Mouse (Mus musculus): ENCODE measurements at regions not wholly inside any gene's neighbourhood (a gene's known extent, or its start where the extent isn't known, plus 50 kb on each side); places are given as distances from the start of the nearest gene placed in this dataset.

DNA sequence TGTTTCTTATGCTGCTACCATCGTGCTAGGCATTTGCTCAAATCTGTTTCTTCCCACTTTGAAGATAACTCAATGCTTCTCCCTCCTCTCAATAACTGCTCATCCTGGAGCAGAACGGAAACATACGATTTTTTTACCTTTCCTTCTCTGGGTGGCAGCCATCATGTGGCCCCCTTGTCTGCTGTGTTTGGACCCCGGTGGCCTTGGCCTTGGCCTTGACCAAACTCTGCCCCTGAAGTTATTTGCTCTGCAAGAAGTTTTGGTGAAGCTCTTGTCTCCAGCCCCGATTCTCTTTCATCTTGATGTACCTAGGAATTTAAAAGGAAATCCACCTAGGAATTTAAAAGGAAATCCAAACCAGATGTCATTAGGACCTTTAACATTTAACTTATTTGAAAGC, 261.2 kb upstream of the Castor2 start:
- no peak for DNase-seq
- 82% methylated on average over 5 of the region's 5 CpGs for WGBS

DNA sequence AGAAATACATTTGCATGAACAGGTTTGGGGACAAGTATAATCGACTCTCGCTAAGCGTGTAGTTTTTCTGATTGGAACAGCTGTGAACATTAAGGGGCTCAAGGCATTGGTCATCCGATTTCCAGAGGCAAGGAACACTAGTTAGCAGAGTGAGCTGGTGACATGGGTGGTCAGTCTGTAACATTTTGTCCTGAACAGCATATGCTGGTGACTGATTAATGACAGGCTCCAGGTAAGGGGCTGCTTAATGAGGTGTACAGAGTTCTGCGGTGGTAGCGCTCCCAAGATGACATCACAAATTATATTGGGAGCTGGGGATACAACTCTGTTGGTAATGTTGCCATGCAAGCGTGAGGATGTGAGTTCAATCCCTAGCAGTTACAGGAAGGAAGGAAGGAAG, 266.3 kb upstream of the Castor2 start:
- Histone ChIP-seq H3K36me3 (ENCODE audit: control insufficient read depth, insufficient read depth, low read length) (no peaks in the 10 kb centered on the region), H3K4me3 (ENCODE audit: insufficient read depth, low read depth, low read length) (no peak overlapping the region), H3K4me1 (ENCODE audit: control insufficient read depth, insufficient read depth, low read length) (no peaks in the 10 kb centered on the region; the same call in 1 of the 2 replicates), H3K27me3 (replicated peaks; ENCODE audit: control insufficient read depth, insufficient read depth, low read length) (no peaks in the 10 kb centered on the region), H3K27ac (ENCODE audit: insufficient read depth, low read depth, low read length) (no peak overlapping the region)
- no peak for DNase-seq
- WGBS: 54% methylated on average over 7 of the region's 7 CpGs
- no peak for TF ChIP-seq POLR2A (IDR thresholded peaks at IDR 0.05; ENCODE audit: low read depth, low read length)
- TF ChIP-seq CTCF (conservative IDR thresholded peaks at IDR 0.05; ENCODE audit: insufficient read depth, insufficient read length, low read depth, low read length): no peak

More for the DNA sequence above, 261.2 kb upstream of the Castor2 start:
- TF ChIP-seq CTCF (conservative IDR thresholded peaks at IDR 0.05; ENCODE audit: insufficient read depth, insufficient read length, low read depth, low read length) (no peak), POLR2A (IDR thresholded peaks at IDR 0.05; ENCODE audit: low read depth, low read length) (no peak)
- Histone ChIP-seq H3K27me3 (replicated peaks; ENCODE audit: control insufficient read depth, insufficient read depth, low read length) (no peaks in the 10 kb centered on the region), H3K27ac (ENCODE audit: insufficient read depth, low read depth, low read length) (no peak overlapping the region), H3K4me1 (ENCODE audit: control insufficient read depth, insufficient read depth, low read length) (peaks cover 3% of the 10 kb centered on the region; the same call in 1 of the 2 replicates), H3K4me3 (ENCODE audit: insufficient read depth, low read depth, low read length) (no peak overlapping the region), H3K36me3 (ENCODE audit: control insufficient read depth, insufficient read depth, low read length) (no peaks in the 10 kb centered on the region)

DNA sequence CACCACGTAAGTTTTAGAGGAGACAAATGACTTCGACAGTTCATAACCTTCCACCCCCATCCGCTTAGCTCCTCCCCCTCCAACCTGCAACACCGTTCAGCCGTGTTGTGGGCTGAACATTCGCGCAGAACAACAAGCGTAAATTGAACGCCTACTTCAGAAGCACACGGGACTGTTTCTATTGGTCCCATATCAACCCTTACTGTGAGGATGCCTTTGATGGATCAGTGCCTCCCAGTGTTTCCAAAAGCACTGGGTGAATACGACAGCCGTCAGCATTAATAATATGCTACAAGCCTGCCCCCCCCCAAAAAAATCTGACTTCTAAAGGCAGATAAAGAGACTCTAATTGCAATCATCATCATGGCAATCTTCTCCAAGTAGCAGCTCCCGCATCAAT, 271.3 kb upstream of the Castor2 start:
- TF ChIP-seq POLR2A (IDR thresholded peaks at IDR 0.05; ENCODE audit: low read depth, low read length) (no peak), CTCF (conservative IDR thresholded peaks at IDR 0.05; ENCODE audit: insufficient read depth, insufficient read length, low read depth, low read length) (no peak)
- WGBS: 89% methylated on average over 13 of the region's 13 CpGs
- Histone ChIP-seq H3K27ac (ENCODE audit: insufficient read depth, low read depth, low read length) (no peak overlapping the region), H3K27me3 (replicated peaks; ENCODE audit: control insufficient read depth, insufficient read depth, low read length) (no peaks in the 10 kb centered on the region; the same call in 1 of the 2 replicates), H3K4me3 (ENCODE audit: insufficient read depth, low read depth, low read length) (no peak overlapping the region), H3K36me3 (ENCODE audit: control insufficient read depth, insufficient read depth, low read length) (no peaks in the 10 kb centered on the region), H3K4me1 (ENCODE audit: control insufficient read depth, insufficient read depth, low read length) (no peaks in the 10 kb centered on the region; the same call in 1 of the 2 replicates)
- DNase-seq: no peak

DNA sequence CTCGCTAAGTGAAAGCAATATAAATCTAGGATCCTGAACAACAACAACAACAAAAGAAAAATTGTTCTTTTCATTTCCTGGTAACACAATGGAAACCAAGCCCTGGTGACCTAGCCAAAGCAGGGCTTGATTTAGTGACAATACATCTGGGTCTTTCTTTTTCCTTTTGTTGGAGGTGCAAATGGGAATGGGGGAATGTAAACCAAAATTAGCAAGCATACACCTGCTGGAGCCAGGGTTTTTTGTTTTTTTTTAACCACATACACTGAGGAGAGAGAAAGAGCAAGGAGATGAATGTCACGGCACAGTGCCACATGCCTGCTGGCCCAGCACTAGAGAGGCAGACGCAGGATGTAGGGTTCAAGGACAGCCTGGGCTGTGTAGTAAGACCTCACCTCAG, 275.6 kb upstream of the Castor2 start:
- no peak for DNase-seq
- Histone ChIP-seq H3K4me3 (ENCODE audit: insufficient read depth, low read depth, low read length) (no peak overlapping the region), H3K36me3 (ENCODE audit: control insufficient read depth, insufficient read depth, low read length) (no peaks in the 10 kb centered on the region), H3K27me3 (replicated peaks; ENCODE audit: control insufficient read depth, insufficient read depth, low read length) (no peaks in the 10 kb centered on the region; the same call in 1 of the 2 replicates), H3K27ac (ENCODE audit: insufficient read depth, low read depth, low read length) (no peak overlapping the region), H3K4me1 (ENCODE audit: control insufficient read depth, insufficient read depth, low read length) (no peaks in the 10 kb centered on the region)
- 54% methylated on average over 3 of the region's 3 CpGs for WGBS
- TF ChIP-seq POLR2A (IDR thresholded peaks at IDR 0.05; ENCODE audit: low read depth, low read length): no peak
- TF ChIP-seq CTCF (conservative IDR thresholded peaks at IDR 0.05; ENCODE audit: insufficient read depth, insufficient read length, low read depth, low read length): no peak

DNA sequence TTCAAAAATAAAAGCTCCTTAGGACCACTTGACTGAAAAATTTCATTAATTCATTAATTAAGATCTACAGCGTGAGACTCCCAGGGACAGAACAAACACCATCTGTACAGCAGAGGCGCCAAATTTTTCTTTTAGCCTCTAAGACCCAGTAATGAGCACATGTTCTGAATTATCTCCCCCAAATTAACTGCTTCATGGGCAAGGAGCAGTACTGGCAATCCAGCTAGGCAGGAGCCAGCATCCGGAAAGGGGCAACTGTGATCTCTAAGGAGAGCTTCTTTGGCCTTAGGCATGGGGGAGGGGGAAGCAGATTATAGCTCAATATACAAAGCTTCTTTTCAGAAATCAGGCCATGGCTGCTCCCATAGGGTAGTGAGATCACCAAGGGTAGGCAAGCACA, 278.2 kb upstream of the Castor2 start:
- 70% methylated on average over 3 of the region's 3 CpGs for WGBS
- no peaks in the 10 kb centered on the region for H3K4me1 ChIP-seq (ENCODE audit: control insufficient read depth, insufficient read depth, low read length)
- no peak for TF ChIP-seq CTCF (conservative IDR thresholded peaks at IDR 0.05; ENCODE audit: insufficient read depth, insufficient read length, low read depth, low read length)
- no peak for TF ChIP-seq POLR2A (IDR thresholded peaks at IDR 0.05; ENCODE audit: low read depth, low read length)
- no peak for DNase-seq
- H3K27me3 ChIP-seq (replicated peaks; ENCODE audit: control insufficient read depth, insufficient read depth, low read length): no peaks in the 10 kb centered on the region; the same call in 1 of the 2 replicates
- H3K27ac ChIP-seq (ENCODE audit: insufficient read depth, low read depth, low read length): no peak overlapping the region
- no peaks in the 10 kb centered on the region for H3K36me3 ChIP-seq (ENCODE audit: control insufficient read depth, insufficient read depth, low read length)
- no peak overlapping the region for H3K4me3 ChIP-seq (ENCODE audit: insufficient read depth, low read depth, low read length)

DNA sequence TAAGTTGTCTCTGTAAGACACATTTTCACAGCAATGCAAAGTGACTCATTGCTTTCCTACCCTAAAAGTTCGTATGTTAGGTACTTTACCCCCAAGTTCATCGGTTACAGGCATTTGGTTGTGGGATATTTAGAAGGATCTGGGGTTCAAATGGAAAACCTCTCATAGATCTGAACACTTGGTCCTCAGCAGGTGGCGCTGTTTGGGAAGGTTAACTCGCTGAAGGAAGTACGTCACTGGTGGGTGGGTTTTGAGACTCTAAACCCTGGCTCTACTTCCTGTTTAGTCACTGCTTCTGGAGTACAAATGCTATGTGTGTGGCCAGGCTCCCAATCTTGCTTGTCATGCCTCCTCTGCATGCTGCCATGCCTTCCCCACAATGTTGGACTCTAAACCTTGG, 284.0 kb upstream of the Castor2 start:
- no peaks in the 10 kb centered on the region for H3K27me3 ChIP-seq (replicated peaks; ENCODE audit: control insufficient read depth, insufficient read depth, low read length)
- H3K4me1 ChIP-seq (ENCODE audit: control insufficient read depth, insufficient read depth, low read length): no peaks in the 10 kb centered on the region
- DNase-seq: peak; percentile 5
- TF ChIP-seq CTCF (conservative IDR thresholded peaks at IDR 0.05; ENCODE audit: insufficient read depth, insufficient read length, low read depth, low read length): 0 out of 2 replicates have a peak, but pooled peaks have one; percentile 30
- TF ChIP-seq POLR2A (IDR thresholded peaks at IDR 0.05; ENCODE audit: low read depth, low read length): no peak
- no peaks in the 10 kb centered on the region for H3K36me3 ChIP-seq (ENCODE audit: control insufficient read depth, insufficient read depth, low read length)
- no peak overlapping the region for H3K4me3 ChIP-seq (ENCODE audit: insufficient read depth, low read depth, low read length)
- 77% methylated on average over 5 of the region's 5 CpGs for WGBS
- no peak overlapping the region for H3K27ac ChIP-seq (ENCODE audit: insufficient read depth, low read depth, low read length)

DNA sequence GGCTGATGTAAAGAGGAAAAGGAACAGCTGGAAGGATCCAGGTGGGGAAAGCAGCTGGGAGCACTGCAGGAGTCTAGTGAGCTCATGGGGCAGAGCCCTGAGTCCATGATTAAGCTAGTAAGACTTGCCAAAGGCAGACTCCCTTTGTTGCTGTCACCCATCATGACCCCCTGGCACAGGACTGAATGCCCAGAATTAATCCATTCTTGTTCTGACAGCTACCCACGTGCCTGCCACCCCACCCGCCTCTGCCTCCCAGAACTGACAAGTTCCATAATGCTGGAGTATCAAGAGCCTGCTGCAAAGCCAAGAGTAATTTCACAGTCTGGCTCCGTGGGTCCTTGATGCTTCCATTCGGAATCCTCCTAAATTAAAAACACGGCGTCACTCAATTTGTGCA, 285.1 kb upstream of the Castor2 start:
- no peak for DNase-seq
- no peaks in the 10 kb centered on the region for H3K27me3 ChIP-seq (replicated peaks; ENCODE audit: control insufficient read depth, insufficient read depth, low read length)
- H3K4me1 ChIP-seq (ENCODE audit: control insufficient read depth, insufficient read depth, low read length): no peaks in the 10 kb centered on the region
- H3K27ac ChIP-seq (ENCODE audit: insufficient read depth, low read depth, low read length): no peak overlapping the region
- 61% methylated on average over 6 of the region's 6 CpGs for WGBS
- no peak for TF ChIP-seq POLR2A (IDR thresholded peaks at IDR 0.05; ENCODE audit: low read depth, low read length)
- TF ChIP-seq CTCF (conservative IDR thresholded peaks at IDR 0.05; ENCODE audit: insufficient read depth, insufficient read length, low read depth, low read length): no peak
- no peaks in the 10 kb centered on the region for H3K36me3 ChIP-seq (ENCODE audit: control insufficient read depth, insufficient read depth, low read length)
- H3K4me3 ChIP-seq (ENCODE audit: insufficient read depth, low read depth, low read length): no peak overlapping the region
